Mouse (Mus musculus): ENCODE results near the gene Slc43a3.

The Slc43a3 gene

DNA sequence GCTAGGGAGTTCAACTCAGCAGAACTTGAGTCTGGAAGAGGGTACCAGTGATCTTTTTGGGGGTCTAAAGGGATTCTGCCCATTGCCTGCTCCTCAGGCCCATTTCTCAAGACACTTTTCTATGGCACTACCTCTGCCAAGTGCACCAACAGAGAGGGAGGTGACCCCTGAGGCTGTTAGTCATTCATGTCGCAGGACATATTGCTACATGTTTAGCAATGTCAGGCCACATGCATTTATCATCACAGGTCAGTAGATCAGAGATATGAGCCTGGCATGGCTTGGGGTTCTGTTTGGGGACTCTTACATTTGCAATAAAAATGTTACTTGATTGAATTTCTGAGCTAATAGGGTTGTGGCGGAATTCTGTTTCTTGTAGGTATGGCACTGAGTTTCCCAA, 39.2 kb downstream of the Slc43a3 start:
- in situ Hi-C loops (cut with MseI, MboI) = no loop called here

DNA sequence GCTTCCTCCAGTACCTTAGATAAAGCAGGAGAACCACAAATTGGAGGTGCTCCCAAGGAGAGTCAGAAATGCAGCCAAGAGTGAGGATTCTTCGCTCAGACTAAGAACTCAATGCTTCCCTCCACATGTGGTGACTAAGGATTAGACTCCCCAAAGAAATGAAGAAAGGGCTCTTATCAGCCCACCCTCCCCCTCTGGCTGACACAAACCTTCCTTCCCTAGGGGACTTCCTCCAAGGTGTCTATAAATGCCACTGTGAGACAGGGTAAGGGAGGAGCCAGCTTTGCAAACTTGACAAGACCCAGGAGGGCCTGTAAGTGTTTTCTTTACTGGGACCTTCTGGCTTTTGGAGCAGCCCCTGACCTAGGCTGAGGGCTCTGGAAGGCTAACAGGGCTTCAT, 43.8 kb downstream of the Slc43a3 start, which contains the start of gene Prg2:
Gene Prg2 (plus strand): TSS at position 274 of the 400 bp plus-strand sequence.
- in situ Hi-C loops (cut with MseI, MboI) = no loop called here

DNA sequence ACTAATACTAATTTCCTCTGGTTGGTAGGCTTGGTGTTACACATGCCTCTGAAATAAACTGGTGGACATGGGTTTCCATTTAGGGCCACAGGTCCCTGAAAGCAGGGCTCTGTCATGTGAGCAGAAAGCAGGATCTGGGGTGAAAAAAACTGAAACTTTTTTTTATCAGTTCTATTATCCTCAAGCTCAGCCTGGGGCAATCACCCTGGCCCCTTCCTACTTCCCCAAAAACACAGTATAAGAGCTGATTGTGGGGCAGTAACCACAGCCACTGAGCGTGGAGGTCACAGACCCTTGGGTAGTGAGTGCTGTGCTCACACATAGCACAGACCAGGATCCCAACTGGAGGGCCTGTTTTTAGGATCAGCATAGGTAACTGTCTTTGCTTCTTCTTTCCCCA, 51.6 kb downstream of the Slc43a3 start, which contains the start of gene Prg3:
Gene Prg3 (plus strand): TSS at position 286 of the 400 bp plus-strand sequence.
- in situ Hi-C loops (cut with MseI, MboI) = no loop called here

DNA sequence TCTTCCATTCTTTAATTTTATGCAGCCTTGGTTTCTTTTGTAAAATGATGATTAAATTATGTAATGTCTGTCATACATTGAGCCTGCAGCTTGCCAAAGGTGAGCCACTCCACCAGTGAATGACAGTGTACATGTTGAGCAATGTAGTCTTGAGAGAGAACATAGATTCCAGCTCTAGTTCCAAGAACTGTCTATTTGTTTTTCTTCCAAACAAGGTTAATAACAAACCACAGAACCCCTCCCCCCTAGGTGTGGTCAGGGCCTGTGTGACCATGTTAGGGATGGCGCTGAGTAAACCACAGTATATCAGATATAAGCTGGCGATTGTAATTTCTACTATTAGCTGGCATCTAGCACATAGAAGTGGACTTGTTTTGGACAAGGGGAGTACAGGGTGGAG, 60.0 kb downstream of the Slc43a3 start:
- in situ Hi-C loops (cut with MseI, MboI) = no loop called here

DNA sequence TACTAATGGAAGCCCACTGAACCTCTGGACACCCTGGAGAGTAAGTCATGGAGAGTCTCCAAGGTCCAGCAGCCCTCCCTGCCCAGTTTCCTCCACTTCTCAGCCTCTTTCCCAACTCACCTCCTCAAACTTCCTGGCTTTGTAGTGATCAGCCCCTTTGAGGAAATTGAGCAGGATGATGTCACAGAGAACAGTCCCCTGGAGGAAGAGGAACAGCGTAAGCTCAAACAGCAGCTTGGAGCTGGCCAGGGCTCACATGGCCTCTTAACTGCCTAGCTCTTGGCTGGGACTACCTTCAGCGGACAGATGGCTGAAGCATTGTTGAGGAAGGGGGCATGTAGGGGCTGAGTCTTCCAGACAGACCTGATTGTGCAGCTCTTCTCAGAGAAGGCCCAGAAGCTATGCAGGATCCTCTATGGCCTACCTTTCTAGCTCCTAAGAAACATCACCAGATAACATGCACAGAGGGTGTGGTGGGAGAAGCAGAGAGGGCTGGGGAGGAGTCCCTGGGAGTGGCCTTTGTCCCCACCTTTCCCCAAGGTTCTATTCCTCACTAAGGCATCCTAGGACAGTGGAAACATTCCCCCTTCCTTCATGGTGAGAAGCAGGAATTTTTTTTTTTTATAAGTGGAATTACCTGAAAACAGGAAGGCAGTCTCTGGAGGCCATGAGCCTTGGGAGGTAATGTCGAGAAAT, 63.3 kb downstream of the Slc43a3 start:
- in situ Hi-C loops (cut with MseI, MboI) = loop anchor here in 1 of 2 experiments (10.0 kb wide), 1 partner anchor 105 kb away; no protein-coding TSS in a partner anchor

DNA sequence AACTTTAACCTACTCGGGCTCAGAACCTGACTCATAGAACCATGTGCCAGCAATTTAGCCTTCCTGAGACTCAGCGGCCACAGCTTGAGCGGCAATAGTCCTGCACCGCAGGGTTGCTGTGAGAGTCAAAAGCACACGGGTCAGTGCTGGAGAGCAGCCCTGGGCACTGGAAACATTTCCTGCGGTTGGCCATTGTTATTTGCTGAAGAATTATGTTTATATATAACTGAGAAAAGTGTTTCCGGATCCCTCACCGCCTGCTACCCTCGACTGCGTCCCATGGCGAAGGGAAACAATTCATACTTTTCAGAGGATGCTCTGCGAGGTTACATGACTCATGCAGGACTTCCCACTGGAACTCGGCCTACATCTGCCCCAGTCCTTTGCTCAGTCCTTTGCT, 65.1 kb downstream of the Slc43a3 start:
- in situ Hi-C loops (cut with MseI, MboI) = loop anchor here in 1 of 2 experiments (10.0 kb wide), 1 partner anchor 107 kb away; no protein-coding TSS in a partner anchor

DNA sequence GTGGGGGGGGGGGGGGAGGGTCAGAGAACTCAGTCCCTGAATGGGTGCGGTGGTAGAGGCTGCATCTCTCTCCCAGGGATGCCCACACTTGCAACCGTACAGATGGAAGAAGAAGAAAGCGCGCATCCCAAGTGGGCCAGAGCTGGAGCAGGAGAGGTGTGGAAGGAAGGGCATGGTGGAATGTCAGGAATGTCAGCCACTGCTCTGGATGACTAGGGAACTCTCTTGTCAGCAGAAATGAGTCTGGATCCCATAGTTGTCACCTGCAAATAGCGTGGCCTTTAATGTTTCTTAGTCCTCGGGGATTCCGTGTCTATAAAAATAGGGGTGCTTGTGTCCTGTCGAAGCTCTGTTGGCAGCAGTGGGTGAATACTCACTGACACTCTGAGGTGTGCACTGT, 66.2 kb downstream of the Slc43a3 start:
- in situ Hi-C loops (cut with MseI, MboI) = loop anchor here in 1 of 2 experiments (10.0 kb wide), 1 partner anchor 108 kb away; no protein-coding TSS in a partner anchor

DNA sequence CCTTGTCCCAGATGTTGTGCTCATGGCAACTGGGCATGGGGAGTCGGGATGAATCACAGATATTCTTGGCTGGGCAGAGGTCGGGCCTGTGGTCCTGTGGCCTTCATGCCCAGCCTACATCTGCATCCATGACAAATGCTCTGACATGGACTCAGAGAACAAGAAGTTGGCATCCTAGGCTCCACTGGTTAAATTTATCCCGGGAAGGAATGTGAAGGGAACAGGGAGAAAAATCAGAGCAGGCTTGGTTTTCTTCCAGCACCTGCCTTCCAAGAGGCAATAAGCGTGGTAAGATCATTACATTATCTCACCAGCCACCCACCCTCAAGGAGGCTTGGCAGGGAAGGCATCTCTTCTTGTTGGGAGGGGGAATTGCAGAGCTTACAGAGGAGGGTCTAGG, 68.0 kb downstream of the Slc43a3 start:
- in situ Hi-C loops (cut with MseI, MboI) = loop anchor here in 1 of 2 experiments (10.0 kb wide), 1 partner anchor 110 kb away; no protein-coding TSS in a partner anchor

DNA sequence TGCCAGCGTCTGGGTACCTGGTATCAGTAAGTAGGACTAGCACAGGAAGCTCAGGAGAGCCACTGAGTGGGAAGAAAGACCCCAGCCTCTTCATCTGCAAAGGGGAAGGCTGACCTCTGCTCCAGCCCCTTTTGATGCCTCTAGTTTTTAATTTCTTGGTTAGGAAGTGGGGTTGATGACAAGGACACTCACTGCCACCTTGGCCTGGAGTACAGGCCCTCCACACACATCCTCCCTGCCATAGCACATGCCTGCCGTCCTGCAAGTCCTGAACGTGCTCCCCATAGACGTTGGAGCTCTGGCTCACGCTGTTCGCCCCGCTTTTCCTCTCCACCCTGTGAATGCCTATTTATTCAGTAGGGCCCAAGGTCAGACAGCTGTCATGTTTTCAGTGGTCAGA, 70.2 kb downstream of the Slc43a3 start:
- in situ Hi-C loops (cut with MseI, MboI) = loop anchor here (5.0 to 10.0 kb wide), 2 partner anchors 44 to 112 kb away; no protein-coding TSS in a partner anchor

DNA sequence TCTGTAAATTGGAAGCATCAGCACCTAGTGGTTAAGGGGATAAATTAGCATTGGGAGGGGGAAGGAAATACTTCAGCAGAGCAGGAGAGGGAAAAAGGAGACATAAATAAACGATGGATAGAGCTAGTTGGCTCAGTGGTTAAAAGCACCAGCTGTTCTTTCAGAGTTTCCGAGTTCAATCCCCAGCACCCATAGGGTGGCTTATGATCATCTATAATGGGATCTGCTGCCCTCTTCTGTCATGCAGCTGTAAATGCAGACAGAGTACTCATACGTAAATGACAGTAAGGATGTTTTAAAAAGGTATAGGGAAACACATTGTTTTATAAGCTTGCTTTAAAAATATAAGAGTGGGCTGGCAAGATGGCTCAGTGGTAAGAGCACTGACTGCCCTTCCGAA, 71.3 kb downstream of the Slc43a3 start:
- in situ Hi-C loops (cut with MseI, MboI) = loop anchor here (5.0 to 10.0 kb wide), 2 partner anchors 45 to 113 kb away; no protein-coding TSS in a partner anchor
